Mouse (Mus musculus) adrenal gland, adult (tissue): ENCODE measurements around the gene Gabbr2.
A peak's percentile ranks its signal among the peaks of the same experiment; 100 is the strongest.

ENCODE experiments used
- DNase-seq, 2 experiments: peaks; one replicate each; pipeline ENCODE4 v3.0.0; 2022 to 2023; ENCODE audit warnings: low spot score in 1 of 2; ENCODE audit not compliant: inconsistent age in 2 of 2

Gene Gabbr2

DNA sequence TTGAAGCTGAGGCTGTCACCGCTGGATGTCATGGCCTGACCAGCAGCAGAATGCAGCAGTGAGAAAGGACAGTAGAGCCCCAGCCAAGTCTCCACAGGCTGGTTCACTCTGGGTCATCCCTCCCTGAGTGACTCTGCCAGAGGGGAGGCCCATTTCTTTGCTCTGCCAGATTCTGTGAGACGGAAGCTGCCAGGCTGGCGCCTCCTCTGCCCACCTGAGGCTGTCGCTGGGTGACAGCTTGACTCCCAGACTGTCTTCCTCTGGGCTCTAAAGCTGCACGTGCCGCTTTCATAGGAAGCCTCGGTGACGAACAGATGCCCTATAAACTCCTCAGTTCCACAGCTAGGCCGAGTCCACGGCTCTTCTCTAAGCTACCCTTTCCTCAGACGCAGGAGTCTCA lies 264.5 kb downstream of the Gabbr2 start:
- no peak for DNase-seq

- DNase-seq: no peak
Measured at GRCm38 (mm10) chr4:46720821-46721557, 270.7 kb downstream of the Gabbr2 start.

GRCm38 (mm10) chr4:46720070-46720469 lies 271.6 kb downstream of the Gabbr2 start:
- no peak for DNase-seq

DNA sequence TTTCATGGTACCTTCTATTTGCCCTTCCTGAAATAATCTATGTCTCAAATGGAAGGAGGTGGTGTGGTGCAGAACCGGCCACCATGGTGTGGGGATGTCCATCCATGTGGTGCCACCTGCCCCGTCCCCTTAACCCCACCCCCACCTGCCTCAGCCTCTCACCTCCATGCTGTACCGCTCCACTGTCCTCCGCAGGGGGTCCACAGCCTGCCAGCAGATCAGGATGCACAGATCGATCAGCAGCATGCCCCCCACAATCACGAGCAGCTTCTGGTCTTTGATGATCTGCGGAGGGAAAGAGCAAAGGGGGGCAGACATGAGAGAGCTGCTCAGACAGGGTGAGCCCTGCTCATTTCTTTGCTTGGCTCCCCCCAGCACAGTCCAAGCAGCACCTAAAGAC lies 273.0 kb downstream of the Gabbr2 start:
- DNase-seq: no peak

- DNase-seq: no peak
Measured at GRCm38 (mm10) chr4:46717156-46717555, 274.5 kb downstream of the Gabbr2 start.

- no peak for DNase-seq
Measured at GRCm38 (mm10) chr4:46716361-46716760, 275.3 kb downstream of the Gabbr2 start.

- no peak for DNase-seq
Measured at GRCm38 (mm10) chr4:46710523-46710922, 281.1 kb downstream of the Gabbr2 start.

- DNase-seq: no peak
Measured at GRCm38 (mm10) chr4:46710018-46710417, 281.7 kb downstream of the Gabbr2 start.

DNA sequence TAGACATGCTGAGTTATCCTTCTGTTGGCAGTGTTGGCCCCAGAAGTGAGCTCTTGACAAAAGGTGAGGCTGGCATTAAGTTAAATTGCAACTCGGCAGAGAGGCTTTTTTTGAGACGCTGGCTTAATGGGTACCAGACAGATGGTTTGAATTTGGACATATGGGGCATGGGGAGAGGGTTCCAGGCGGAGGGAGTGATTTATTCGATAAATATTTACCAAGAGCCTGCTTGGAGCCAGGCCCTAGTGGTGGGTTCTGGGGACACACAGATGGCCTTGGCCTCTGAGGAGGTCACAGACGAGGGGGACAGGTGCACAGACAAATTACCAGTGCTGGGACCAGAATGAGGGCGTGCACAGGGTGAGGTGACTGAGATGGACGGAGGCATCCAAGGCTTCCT lies 282.2 kb downstream of the Gabbr2 start:
- no peak for DNase-seq

DNA sequence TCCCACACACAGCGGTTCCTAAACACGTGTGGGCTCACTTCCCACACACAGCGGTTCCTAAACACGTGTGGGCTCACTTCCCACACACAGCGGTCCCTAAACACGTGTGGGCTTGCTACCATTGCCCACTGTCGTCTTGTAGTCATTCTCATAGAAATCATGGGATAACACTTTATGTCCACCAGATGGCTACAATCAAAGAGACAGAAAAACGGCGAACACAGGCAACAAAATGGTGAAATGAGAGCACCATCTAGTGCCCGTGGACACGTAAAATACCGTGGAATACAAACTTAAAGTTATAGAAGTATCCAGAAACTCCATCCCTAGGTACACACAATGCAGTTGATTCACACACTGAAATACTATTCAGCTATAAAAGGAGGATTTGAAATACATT lies 285.9 kb downstream of the Gabbr2 start:
- DNase-seq: no peak

GRCm38 (mm10) chr4:46703146-46703545 lies 288.5 kb downstream of the Gabbr2 start:
- DNase-seq: no peak

GRCm38 (mm10) chr4:46700223-46700651 lies 291.4 kb downstream of the Gabbr2 start:
- no peak for DNase-seq

DNA sequence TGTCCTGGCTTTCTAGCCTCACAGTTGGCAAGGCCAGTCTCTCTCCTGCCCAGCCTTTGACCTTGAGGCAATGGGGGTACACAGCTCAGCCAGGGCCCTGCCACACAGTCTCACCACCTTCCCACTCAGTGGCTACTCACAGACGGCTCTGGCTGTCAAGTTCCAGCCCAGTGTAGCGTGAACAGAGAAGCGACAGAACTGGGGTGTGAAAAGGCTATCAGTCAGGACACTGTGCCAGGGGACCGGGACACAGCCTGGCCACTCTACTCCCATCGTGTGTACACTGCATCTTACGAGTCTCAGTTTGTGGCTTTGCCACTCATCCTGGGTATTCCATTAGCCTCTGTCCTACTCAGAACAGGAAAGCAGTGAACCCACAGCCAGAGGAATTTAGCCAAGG lies 295.2 kb downstream of the Gabbr2 start:
- DNase-seq: no peak

- DNase-seq: no peak
Measured at GRCm38 (mm10) chr4:46690565-46690964, 301.1 kb downstream of the Gabbr2 start.

DNA sequence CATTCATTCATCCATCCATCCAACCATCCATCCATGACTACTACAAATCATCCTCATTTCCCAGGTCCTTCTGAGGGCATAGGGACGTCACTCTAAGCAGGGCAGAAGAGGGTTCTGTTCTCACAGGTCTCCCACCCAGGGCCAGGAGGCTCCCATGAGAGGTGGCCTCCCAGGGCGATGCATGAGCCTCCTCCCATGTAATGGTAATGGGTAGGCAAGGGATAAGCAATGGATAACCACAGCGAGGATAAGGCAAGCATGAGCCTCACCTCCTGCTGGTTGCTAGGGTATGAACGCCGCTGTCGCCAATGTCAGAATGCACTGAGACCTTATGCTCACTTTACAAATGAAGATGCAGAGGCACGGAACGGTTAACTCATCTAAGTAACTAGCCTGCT lies 301.7 kb downstream of the Gabbr2 start:
- DNase-seq: no peak

GRCm38 (mm10) chr4:46689397-46690022 lies 302.2 kb downstream of the Gabbr2 start:
- peak; percentile 54 to 88 for DNase-seq

- no peak for DNase-seq
Measured at GRCm38 (mm10) chr4:46688213-46688832, 303.4 kb downstream of the Gabbr2 start.

DNA sequence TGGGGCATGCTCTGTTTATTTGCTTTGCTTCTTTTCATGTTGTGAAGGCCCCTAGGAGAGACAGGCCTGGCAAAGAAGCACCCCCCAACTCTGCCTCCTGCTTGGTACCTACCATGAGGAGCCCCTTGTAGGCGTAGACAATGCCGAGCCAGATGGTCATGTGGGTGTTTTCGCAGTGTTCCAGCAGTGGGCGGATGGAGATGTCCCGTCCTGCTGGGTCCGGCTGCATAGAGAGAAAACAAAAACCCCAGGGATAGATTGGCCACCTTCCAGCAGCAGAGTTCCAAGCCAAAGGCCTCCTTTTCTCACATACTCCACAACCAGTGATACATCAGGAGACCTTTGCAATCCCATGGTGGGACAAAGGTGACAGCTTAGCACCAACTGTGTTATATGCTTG lies 307.5 kb downstream of the Gabbr2 start:
- no peak for DNase-seq

DNA sequence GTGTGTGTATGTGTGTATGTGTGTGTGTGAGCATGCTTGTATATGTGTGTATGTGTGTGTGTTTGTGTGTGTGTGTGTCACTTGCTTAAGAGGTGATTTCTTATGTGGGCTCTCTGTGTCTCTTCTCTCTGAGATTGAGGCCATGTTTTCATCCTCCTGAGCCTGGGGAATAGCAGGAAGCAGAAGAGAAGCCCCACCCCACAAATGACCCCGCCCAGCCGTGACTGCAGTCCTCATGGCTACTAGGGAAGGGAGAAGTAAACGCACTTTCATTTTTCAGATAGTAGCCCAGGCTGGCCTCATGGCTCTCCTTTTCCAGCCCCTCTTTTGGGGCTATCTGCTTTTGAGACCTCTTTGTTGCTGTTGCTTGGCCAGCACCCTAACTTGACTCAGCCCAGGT lies 315.0 kb downstream of the Gabbr2 start:
- DNase-seq: no peak

DNA sequence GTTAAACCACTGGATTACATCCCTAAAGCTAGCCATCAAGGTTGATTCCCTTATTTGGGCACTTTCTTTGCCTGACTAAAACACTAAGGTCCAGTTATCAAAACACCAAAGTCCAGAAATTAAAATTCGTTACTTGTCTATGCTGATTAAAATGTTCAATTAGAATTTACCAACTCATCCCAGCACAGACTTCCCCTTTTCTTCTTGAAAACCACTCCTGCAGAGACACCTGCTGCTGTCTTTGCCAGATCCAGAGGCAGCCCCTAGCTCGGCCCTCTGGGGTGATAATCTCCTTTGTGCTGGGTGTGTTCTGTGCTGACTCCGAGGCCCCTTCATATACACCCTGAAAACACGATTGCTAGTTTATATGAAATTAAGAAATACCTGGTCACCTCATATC lies 315.7 kb downstream of the Gabbr2 start:
- DNase-seq: no peak

GRCm38 (mm10) chr4:46675272-46675785 lies 316.3 kb downstream of the Gabbr2 start:
- no peak for DNase-seq

DNA sequence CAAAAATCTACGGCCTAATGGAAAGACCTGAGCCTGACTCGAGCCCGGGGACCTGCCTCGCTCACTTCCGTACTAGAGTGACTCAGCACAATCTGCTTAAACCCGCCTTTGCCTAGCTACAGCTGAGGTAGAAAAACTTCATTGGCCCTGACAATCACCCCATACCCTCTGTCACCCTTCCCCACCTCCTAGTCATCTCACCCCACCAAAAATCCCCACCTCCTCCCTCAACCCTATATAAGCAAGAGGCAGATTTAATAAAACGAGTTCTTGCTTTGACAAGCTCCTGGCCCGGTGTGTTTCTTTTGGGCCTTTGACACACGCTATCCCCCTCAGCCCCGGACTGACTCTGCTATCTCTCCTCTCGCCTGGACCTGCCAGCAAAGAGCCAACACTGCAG lies 323.1 kb downstream of the Gabbr2 start:
- DNase-seq: no peak
